Mouse (Mus musculus) heart, postnatal 0 days (tissue): ENCODE data around the gene Snx18.

Experiments used
- CTCF ChIP-seq: IDR thresholded peaks from 2 replicates; pipeline ENCODE4 v1.5.1; 2016; ENCODE audit warnings: antibody characterized with exemption, control low read depth, low read depth
- EP300 ChIP-seq: IDR thresholded peaks from 2 replicates; pipeline ENCODE4 v1.6.1; 2016; ENCODE audit warnings: antibody characterized with exemption, low read depth

DNA sequence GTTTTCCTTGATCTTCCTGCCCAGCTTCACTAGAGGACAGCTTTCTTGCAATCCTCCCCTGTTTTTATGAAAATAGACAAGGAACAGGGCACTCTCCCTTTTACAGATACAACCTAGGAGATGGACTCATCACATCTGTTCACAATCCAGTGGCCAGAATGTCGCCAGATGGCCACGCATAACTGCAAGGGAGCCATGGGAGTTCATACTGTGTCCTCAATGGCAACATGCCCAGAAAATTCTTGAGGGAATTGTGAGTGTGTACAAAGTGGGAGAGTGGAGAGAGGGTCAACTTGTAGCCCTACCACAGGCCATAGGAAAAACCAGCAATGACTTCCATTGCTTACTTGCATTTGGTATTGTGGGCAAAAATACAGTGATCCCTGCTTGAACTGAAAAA lies 63.1 kb downstream of the Snx18 start:
- no peak for TF ChIP-seq EP300
- no peak for TF ChIP-seq CTCF
